Mouse (Mus musculus) kidney, adult 11 months (tissue): Measurements from ENCODE around the gene Plek.
"Not testable (repeated sequence)": the region's sequence is repeated elsewhere in the genome, so short reads cannot be mapped to it uniquely, and the experiment has no call there.

ENCODE experiments used
- DNase-seq: peaks from one replicate; pipeline ENCODE4 v3.0.0; 2022

The Plek gene

GRCm38 (mm10) chr11:17051545-17052475 is at the start of gene Plek, which contains the start of gene Cnrip1:
Plek (minus strand) TSS chr11:17052381.
Cnrip1 (plus strand) TSS chr11:17051586.
- peak; percentile 26 for DNase-seq

DNA sequence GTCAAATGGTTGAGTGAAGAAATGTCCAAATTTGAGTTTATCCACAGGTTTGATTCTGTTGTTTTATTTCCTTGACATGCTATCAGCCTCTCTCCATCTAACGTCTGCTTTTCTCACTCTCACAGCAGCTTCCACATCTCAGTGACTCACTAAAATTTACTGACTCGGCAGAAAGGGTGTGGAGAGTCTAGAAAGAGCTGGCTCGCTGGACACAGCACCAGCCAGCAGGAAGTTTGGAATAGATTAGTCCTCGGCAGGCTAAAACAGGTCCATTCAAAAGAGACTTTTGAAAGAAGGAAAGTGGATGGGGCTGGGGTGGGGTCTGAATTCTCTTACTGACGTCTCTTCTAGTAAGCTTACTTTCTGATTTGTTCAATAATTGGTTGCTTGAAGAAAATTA is 33.9 kb upstream of the Plek start:
- DNase-seq, result no peak

- DNase-seq, result no peak
Observed at GRCm38 (mm10) chr11:17083866-17084265, 31.7 kb upstream of the Plek start.

DNA sequence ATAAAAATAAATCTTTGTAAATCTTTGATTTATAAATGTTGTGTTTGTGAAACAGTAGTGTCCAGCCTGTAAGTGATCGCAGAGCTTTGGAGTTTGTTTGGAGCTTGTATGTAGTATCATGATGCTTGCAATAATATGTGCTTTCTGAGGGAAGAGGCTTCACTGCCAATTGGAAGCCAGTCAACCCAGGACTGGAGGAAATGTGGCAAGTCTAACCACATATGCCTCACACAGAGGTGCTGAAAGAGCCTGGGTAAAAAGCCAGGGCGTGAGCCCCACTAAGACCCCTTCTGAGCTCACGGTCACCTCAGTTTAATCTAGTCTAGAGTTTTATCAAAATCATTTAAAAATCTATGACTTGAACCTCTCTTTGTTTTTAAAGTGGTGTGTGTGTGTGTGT is 31.3 kb upstream of the Plek start:
- DNase-seq, result no peak

- DNase-seq, result no peak
Observed at GRCm38 (mm10) chr11:17082953-17083352, 30.8 kb upstream of the Plek start.

GRCm38 (mm10) chr11:17082086-17082485 is 29.9 kb upstream of the Plek start:
- DNase-seq, result no peak

GRCm38 (mm10) chr11:17075656-17076055 is 23.5 kb upstream of the Plek start:
- no peak for DNase-seq

GRCm38 (mm10) chr11:17069360-17069759 is 17.2 kb upstream of the Plek start:
- DNase-seq, result not testable (repeated sequence)

GRCm38 (mm10) chr11:17052476-17053049 is 382 bp upstream of the Plek start:
- no peak for DNase-seq

DNA sequence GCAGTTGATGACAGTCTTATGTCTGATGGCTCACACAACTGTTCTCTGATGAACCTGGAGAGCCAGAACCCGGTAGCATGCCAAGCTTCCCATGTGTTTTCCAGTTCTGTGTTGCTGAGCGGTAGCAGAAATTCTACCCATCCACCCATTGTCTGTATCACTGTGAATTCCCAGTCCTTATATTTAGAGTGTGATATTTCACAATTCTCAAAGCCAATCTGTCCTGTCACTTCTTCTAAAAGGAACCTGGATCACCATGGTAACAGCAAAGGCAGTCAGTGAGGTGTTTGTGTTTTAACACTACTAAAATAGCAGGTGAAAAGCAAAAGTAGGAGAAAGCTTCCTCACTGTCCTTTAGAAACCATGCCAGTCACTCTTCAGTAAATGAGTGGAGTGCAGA is 6.4 kb downstream of the Plek start:
- DNase-seq, result no peak

GRCm38 (mm10) chr11:17023984-17024383 is 28.2 kb downstream of the Plek start:
- no peak for DNase-seq

DNA sequence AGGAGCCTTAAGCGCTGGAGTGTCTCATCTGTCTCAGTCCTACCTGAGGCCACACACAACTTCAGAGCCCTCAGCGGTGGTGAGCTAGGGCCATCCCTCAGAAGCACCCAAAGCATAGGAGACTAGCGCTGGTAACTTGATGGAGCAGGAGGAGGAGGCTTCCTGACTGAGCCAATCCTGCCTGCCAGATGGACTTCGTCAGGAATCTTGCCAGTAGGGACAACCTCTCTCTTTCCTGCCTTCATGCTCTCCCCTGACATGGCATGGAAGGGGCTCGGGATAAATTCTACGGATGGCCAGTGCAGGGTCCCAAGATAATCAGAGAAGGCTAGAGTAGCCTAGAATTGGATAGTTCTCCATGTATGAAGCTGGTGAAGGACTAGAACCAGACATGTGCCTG is 29.0 kb downstream of the Plek start:
- no peak for DNase-seq

- DNase-seq, result no peak
Observed at GRCm38 (mm10) chr11:17019328-17019727, 32.9 kb downstream of the Plek start.

DNA sequence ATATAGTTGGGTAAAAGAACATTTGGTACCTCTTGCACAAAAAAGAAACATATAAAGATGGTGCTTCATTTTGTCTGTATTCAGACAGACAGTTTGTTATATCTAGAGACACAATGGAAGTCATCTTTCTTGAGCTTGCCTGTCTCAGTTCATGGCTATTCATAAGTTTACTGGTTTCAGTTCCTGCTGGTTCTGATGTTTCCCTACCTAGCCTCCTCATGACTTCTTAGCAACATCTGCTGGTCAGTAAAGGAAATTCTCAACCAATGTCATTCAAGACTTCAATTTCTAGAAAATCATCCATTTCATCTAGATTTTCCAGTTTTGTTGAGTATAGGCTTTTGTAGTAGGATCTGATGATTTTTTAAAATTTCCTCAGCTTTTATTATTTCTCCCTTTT is 39.2 kb downstream of the Plek start:
- DNase-seq, result no peak

- DNase-seq, result no peak
Observed at GRCm38 (mm10) chr11:17008498-17008941, 43.7 kb downstream of the Plek start.

GRCm38 (mm10) chr11:17007517-17008173 is 44.5 kb downstream of the Plek start:
- DNase-seq, result no peak

DNA sequence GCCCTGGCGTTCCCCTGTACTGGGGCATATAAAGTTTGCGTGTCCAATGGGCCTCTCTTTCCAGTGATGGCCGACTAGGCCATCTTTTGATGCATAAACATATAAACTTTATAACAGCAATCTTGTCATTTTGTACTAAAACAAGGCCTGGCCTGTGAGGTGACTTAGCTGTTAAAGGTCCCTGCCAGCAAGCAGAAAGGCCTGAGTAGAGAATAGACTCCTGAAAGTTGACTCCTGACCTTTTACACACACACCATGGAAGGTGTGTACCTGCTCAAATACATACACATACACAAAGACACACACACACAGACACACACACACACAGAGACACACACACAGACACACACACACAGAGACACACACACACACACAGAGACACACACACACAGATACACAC is 45.7 kb downstream of the Plek start:
- DNase-seq, result not testable (repeated sequence)

- DNase-seq, result peak; percentile 5
Observed at GRCm38 (mm10) chr11:17004899-17005846, 47.0 kb downstream of the Plek start.

DNA sequence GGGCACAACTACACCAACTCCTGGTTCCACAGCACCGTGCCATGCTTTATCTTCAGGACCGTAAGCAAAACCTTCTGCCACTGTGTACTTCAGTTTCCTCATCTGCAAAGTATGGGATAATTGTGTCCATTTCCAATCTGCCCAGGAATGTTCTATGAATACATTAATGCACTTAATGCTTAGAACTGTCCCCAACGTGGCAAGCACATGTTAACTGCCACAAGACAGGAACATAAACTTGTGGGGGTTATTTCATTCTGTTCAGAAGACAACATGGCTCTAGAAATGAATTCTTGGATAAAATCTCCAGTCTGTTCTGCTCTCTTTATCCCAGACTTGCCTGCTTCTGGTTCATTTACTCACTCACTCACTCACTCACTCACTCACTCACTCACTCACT is 48.4 kb downstream of the Plek start:
- DNase-seq, result no peak

DNA sequence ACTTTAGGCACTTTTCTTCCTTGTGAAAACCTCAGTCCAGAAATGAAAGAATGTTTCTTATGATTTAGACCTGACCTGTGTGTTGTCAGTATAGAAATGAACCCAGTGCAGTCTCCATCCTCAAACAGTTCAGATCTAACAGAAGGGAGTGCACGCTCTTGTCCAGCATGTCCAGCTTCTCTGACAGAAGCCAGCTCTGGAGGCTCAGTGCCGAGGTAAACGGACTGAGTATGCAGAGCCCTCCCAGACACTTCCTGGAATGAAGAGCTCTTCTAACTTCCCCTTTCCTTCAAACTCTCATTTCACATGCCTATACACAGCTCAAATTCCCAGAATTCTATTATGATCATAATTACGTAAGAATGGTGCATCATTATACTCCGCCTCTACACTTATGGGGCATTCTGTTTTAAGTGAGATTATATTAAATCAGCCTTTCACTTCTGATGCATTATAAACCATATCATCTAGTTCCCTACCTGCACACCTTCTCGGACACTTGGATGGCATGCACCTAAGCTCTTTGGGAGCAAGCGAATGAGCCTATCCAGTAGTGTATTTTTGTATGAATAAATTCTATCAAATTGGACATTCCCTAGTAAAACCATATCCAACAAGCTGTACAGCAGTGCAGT is 49.3 kb downstream of the Plek start:
- no peak for DNase-seq

- DNase-seq, result no peak
Observed at GRCm38 (mm10) chr11:17000353-17001334, 51.5 kb downstream of the Plek start.
